ENCODE assay signal across 25 mouse cellular contexts in genomic region chr8:83278431-83278830, GRCm38 (mm10). TPM values are rescaled to one million over a fixed set of nuclear protein-coding genes. Genes with fewer than 3 reads are reported as not detected.
DNase-seq lines count a peak whose midpoint lies in the region; ATAC-seq and TF ChIP-seq lines count a peak whose summit lies in the region.
"Had no signal": no experiment of that assay in that cellular context is flagged by ENCODE, and none has a peak within 500 bp of the region (broad histone marks: within the 10 kb centered on the region; RNA-seq: fewer than 3 reads in every experiment).

No protein-coding gene starts in this region.

- H3K27ac ChIP-seq in forebrain, embryonic 11.5 days (ENCODE audit: low read depth, low read length) = no peak overlapping the region
- H3K27ac ChIP-seq: forebrain, embryonic 15.5 days; hindbrain, postnatal 0 days; limb, embryonic 13.5 days; liver, embryonic 15.5 days; midbrain, embryonic 15.5 days; neural tube, embryonic 12.5 days had no signal

- peak overlapping the region; percentile 51 for H3K4me2 ChIP-seq in myocyte (ENCODE audit: low read depth)
- H3K4me2 ChIP-seq in forebrain, embryonic 11.5 days (ENCODE audit: low read depth, low read length, severe bottlenecking) = no peak overlapping the region
- H3K4me2 ChIP-seq: forebrain, embryonic 15.5 days; limb, embryonic 13.5 days; liver, embryonic 15.5 days; midbrain, embryonic 15.5 days; neural tube, embryonic 12.5 days had no signal

- no peaks in the 10 kb centered on the region for H3K4me1 ChIP-seq in forebrain, embryonic 11.5 days (replicated peaks; ENCODE audit: control insufficient read depth, insufficient read depth, low read length)
- H3K4me1 ChIP-seq: forebrain, embryonic 15.5 days; liver, embryonic 15.5 days; midbrain, embryonic 15.5 days; neural tube, embryonic 12.5 days had no signal

- H3K36me3 ChIP-seq in myocyte (ENCODE audit: control insufficient read depth, insufficient read depth) = no peaks in the 10 kb centered on the region
- no peaks in the 10 kb centered on the region for H3K36me3 ChIP-seq in forebrain, embryonic 11.5 days (ENCODE audit: control insufficient read depth, insufficient read depth, low read length)
- H3K36me3 ChIP-seq: forebrain, embryonic 15.5 days; G1E; limb, embryonic 13.5 days; liver, embryonic 15.5 days had no signal

- H3K9me3 ChIP-seq in forebrain, embryonic 11.5 days (ENCODE audit: control insufficient read depth, low read length) = no peaks in the 10 kb centered on the region
- H3K9me3 ChIP-seq: forebrain, embryonic 15.5 days; G1E; limb, embryonic 13.5 days; liver, embryonic 15.5 days; midbrain, embryonic 15.5 days; neural tube, embryonic 12.5 days had no signal

- H3ac ChIP-seq in myocyte (ENCODE audit: control insufficient read depth, insufficient read length) = no peak overlapping the region

- no peak overlapping the region for H3K9ac ChIP-seq in forebrain, embryonic 11.5 days (ENCODE audit: low read length)
- H3K9ac ChIP-seq: forebrain, embryonic 15.5 days; limb, embryonic 13.5 days; liver, embryonic 15.5 days; midbrain, embryonic 15.5 days; neural tube, embryonic 12.5 days had no signal

- 91% methylated on average over 6 of the region's 6 CpGs for WGBS in forebrain, embryonic 11.5 days

- H3K79me2 ChIP-seq in myocyte (ENCODE audit: control insufficient read depth, insufficient read depth) = no peaks in the 10 kb centered on the region

- no peak for TF ChIP-seq POLR2A in myocyte (IDR thresholded peaks at IDR 0.05; ENCODE audit: insufficient read length, low read depth)

- DNase-seq in adrenal gland, postnatal 36 days = peak; percentile 28 to 32
- DNase-seq in adrenal gland, adult 18-20 months (ENCODE audit: low spot score in 2 of 2) = no peak
- peak; percentile 49 for DNase-seq in 416B (ENCODE audit: low read depth)
- DNase-seq in fat pad, adult 2 months (ENCODE audit: extremely low read depth, low read depth, low spot score) = peak; percentile 23
- DNase-seq in B cell, adult 2 months = no peak
- DNase-seq in forebrain, embryonic 11.5 days (ENCODE audit: low spot score) = no peak
- DNase-seq: cerebellum, adult 11-12 months; cerebellum, postnatal 36 days; kidney, adult 8-10 months; kidney, postnatal 25 days; layer of hippocampus, adult 9-11 months; right cerebral cortex, postnatal 14 days; thymus, postnatal 4 days had no signal

- ATAC-seq in forebrain, embryonic 11.5 days (replicated peaks; ENCODE audit: low FRiP score) = no peak
- ATAC-seq: CD4-positive, CD25-positive, alpha-beta regulatory T cell, adult 4 months; forebrain, embryonic 15.5 days; hindbrain, postnatal 0 days; lung, postnatal 0 days; midbrain, embryonic 15.5 days had no signal

- no peaks in the 10 kb centered on the region for H3K27me3 ChIP-seq in myocyte (ENCODE audit: control insufficient read depth, insufficient read depth, insufficient read length)
- no peaks in the 10 kb centered on the region for H3K27me3 ChIP-seq in forebrain, embryonic 11.5 days (ENCODE audit: control insufficient read depth, insufficient read depth, low read length)
- H3K27me3 ChIP-seq: forebrain, embryonic 15.5 days; limb, embryonic 13.5 days; liver, embryonic 15.5 days; midbrain, embryonic 15.5 days; neural tube, embryonic 12.5 days had no signal

- no peak overlapping the region for H3K4me3 ChIP-seq in myocyte
- H3K4me3 ChIP-seq in forebrain, embryonic 11.5 days (ENCODE audit: low read depth, low read length) = no peak overlapping the region
- H3K4me3 ChIP-seq: forebrain, embryonic 15.5 days; limb, embryonic 13.5 days; liver, embryonic 15.5 days; midbrain, embryonic 15.5 days; neural tube, embryonic 12.5 days had no signal

TF ChIP-seq in myocyte, 11 proteins besides CTCF, POLR2A, EP300 and RAD21:
- TF ChIP-seq MYOG (IDR thresholded peaks at IDR 0.05; ENCODE audit: control insufficient read depth in 1 of 3, insufficient read depth in 1 of 3, insufficient read length in 2 of 3, low read depth in 2 of 3) = no peak
- TF ChIP-seq REST (IDR thresholded peaks at IDR 0.05; ENCODE audit: insufficient read depth, insufficient read length) = no peak

RNA-seq across cellular contexts. Expression of gene Ucp1, which starts 11.7 kb away (rescaled TPM):
- total RNA-seq in adrenal gland, postnatal 36 days (2021) = 100 to 1,000 TPM; 518 to 847 TPM
- total RNA-seq in adrenal gland, adult 18-20 months (2021) = 1,000 to 10,000 TPM in 1 of 2 experiments, 100 to 1,000 TPM in 1; 986 to 1,893 TPM
- not detected for polyA plus RNA-seq in myocyte (2012; fragmentation: generic; extraction: Trizol)
- polyA plus RNA-seq in forebrain, embryonic 11.5 days (2014; fragmentation: Nextera tagmentation; extraction: Ambion mirVana) = not detected in 2 replicates
- total RNA-seq: G1E; gastrocnemius, adult 18-20 months; hematopoietic stem cell, adult 5-6 weeks had no signal
- polyA plus RNA-seq: CD4-positive, CD25-positive, alpha-beta regulatory T cell, adult 4 months; G1E; limb, embryonic 13.5 days; liver, embryonic 15.5 days had no signal

RNA-seq across cellular contexts. Expression of gene Elmod2, which starts 53.9 kb away (rescaled TPM):
- 10 to 100 TPM; 22.4 to 25.4 TPM for total RNA-seq in adrenal gland, postnatal 36 days (2021)
- 10 to 100 TPM; 21.2 to 25.9 TPM for total RNA-seq in adrenal gland, adult 18-20 months (2021)
- polyA plus RNA-seq in myocyte (2012; fragmentation: generic; extraction: Trizol) = 4.0 TPM
- polyA plus RNA-seq in forebrain, embryonic 11.5 days (2014; fragmentation: Nextera tagmentation; extraction: Ambion mirVana) = 29.8 and 33.8 TPM in 2 replicates

Comparison
In these comparisons a context has a peak if more than half of its experiments do, and no peak if none do; other contexts are left out.
1. DNase-seq: peak in adrenal gland, postnatal 36 days (2 of 2), 416B (single experiment) and fat pad, adult 2 months (single experiment); none in adrenal gland, adult 18-20 months (0 of 2), B cell, adult 2 months (0 of 2) and forebrain, embryonic 11.5 days (single experiment).